Mouse (Mus musculus) brown adipose tissue, adult 24 weeks (tissue): ENCODE data around the gene Col4a2. TPM values are rescaled to one million over a fixed set of nuclear protein-coding genes. Genes with fewer than 3 reads are reported as not detected.
A peak's percentile ranks its signal among the peaks of the same experiment; 100 is the strongest.

ENCODE experiments used
- H3K27ac ChIP-seq: fragments of 200-500 bp; replicated peaks from 2 replicates; pipeline ENCODE4 v1.5.1; 2012; ENCODE audit warnings: low read depth, mild to moderate bottlenecking, low read length
- H3K4me1 ChIP-seq: fragments of 200-500 bp; 2 replicates; pipeline ENCODE4 v1.6.1; 2012; ENCODE audit warnings: low read length, mixed read lengths; ENCODE audit not compliant: control insufficient read depth, insufficient read depth, insufficient read length
- H3K4me3 ChIP-seq: fragments of 200-500 bp; 2 replicates; pipeline ENCODE4 v1.5.1; 2012; ENCODE audit warnings: low read depth, mild to moderate bottlenecking, low read length, moderate library complexity; ENCODE audit not compliant: insufficient read depth
- polyA plus RNA-seq: library from polyadenylated mRNA; stranded (reverse); fragments of >200 nt; gene quantifications from 2 replicates; pipeline ENCODE4 v1.2.4, GENCODE M21; 2012; ENCODE audit not compliant: missing spikeins, insufficient read depth, insufficient read length

The Col4a2 gene
- polyA plus RNA-seq, 1 experiment: 51.1 TPM

DNA sequence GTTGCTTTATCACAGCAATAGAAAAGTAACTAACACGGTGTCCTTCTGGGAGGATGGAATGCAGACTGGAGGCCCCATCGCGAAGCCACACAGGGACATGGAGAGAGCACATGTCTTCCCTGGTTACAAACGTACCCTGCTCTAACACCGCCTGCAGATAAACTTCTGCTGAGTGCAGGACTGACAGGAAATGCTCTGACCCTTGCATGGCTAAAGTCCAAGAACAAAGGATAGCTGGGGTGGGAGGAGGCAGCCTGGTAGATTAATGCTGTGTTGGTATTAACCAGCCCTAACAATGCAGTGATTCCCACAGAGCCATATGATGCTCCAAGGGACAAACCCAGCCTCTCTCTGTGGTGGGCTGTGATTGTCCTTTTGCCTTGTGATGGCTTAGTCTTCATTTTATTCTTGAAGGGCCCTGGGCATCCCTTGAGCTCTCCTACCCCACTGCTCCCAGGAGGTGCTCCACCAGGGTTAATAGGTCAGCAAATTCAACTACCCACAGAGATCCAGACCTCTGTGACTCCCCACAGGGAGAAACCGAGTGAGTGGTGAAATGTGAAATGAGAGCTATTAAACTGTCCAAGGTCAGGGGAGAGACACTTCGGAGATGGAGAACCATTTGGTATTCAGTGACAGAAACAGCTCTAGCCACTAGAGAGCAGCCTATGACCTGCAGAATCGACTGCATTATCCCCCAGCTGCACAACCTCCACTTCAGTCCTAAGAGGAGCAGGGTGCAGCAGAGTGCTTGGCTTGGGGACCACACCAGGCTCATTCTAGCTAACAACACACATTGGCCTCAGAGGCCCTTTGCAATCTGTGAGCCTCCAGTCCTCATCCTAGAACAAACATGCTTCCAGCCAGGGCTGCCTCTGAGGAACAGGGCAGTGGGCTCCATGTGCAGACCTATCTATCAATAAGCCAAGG, 137.8 kb downstream of the Col4a2 start:
- no peaks in the 10 kb centered on the region for H3K4me1 ChIP-seq
- no peak overlapping the region for H3K4me3 ChIP-seq
- no peak overlapping the region for H3K27ac ChIP-seq

GRCm38 (mm10) chr8:11452152-11452551, 139.5 kb downstream of the Col4a2 start:
- Histone ChIP-seq H3K27ac (no peak overlapping the region), H3K4me3 (no peak overlapping the region), H3K4me1 (no peaks in the 10 kb centered on the region)

GRCm38 (mm10) chr8:11452559-11452958, 140.0 kb downstream of the Col4a2 start:
- Histone ChIP-seq H3K27ac (no peak overlapping the region), H3K4me3 (no peak overlapping the region), H3K4me1 (peaks cover 2% of the 10 kb centered on the region)

DNA sequence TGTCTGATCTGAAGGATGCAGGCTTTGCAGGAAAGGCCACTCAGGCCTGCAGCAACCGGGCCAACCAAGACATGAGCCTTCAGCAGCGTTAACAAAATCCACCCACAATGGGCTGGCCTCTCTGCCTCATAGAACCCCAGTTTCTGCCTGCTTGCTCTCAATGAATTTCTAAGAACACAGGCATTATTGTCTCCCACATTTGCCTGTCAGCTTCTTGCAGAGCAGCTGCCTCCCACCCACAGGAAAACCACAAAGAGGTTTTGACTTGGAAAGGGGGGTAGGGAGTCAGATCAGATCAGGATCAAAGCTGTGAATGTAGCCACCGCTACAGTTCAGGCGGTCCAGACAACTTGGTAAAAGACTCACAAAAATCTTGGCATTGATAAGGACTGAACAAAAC, 140.4 kb downstream of the Col4a2 start:
- peaks cover 6% of the 10 kb centered on the region for H3K4me1 ChIP-seq
- no peak overlapping the region for H3K4me3 ChIP-seq
- H3K27ac ChIP-seq: no peak overlapping the region

DNA sequence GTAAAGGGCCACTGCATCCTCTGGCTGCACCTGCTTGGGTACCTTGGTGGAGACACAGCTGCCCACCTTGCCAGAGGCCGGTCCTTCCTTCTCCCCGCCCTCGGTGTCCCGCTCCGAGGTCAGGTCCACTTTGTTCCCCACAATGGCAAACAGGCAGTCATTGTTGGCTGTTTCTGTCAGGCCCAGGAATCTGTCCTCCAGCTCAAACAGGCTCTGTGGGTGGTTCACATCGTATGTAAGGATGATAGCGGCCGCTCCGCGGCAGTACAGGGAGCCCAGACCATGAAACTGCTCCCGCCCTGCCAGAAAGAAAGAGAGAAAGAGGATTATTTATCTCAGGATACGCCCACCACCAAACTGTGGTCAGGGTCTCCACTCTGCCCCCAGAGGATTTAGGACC, 141.6 kb downstream of the Col4a2 start:
- Histone ChIP-seq H3K4me3 (no peak overlapping the region), H3K4me1 (peaks cover 14% of the 10 kb centered on the region), H3K27ac (no peak overlapping the region)

- Histone ChIP-seq H3K4me1 (peaks cover 14% of the 10 kb centered on the region), H3K27ac (peak overlapping the region; percentile 41; the same call in 1 of the 2 replicates), H3K4me3 (no peak overlapping the region)
These were observed 144.7 kb downstream of the Col4a2 start for GRCm38 (mm10) chr8:11457278-11457677.

GRCm38 (mm10) chr8:11457981-11458836, 145.6 kb downstream of the Col4a2 start:
- Histone ChIP-seq H3K4me1 (peaks cover 18% of the 10 kb centered on the region), H3K27ac (peak overlapping the region; percentile 56), H3K4me3 (no peak overlapping the region)

GRCm38 (mm10) chr8:11459016-11459415, 146.4 kb downstream of the Col4a2 start:
- Histone ChIP-seq H3K4me3 (no peak overlapping the region), H3K4me1 (peaks cover 26% of the 10 kb centered on the region), H3K27ac (peak overlapping the region; percentile 56; the same call in 1 of the 2 replicates)

GRCm38 (mm10) chr8:11460934-11461333, 148.3 kb downstream of the Col4a2 start:
- Histone ChIP-seq H3K4me1 (peaks cover 42% of the 10 kb centered on the region), H3K27ac (no peak overlapping the region), H3K4me3 (no peak overlapping the region)

- no peak overlapping the region for H3K4me3 ChIP-seq
- no peak overlapping the region for H3K27ac ChIP-seq
- peaks cover 42% of the 10 kb centered on the region for H3K4me1 ChIP-seq
These were observed 149.2 kb downstream of the Col4a2 start for GRCm38 (mm10) chr8:11461847-11462246.

DNA sequence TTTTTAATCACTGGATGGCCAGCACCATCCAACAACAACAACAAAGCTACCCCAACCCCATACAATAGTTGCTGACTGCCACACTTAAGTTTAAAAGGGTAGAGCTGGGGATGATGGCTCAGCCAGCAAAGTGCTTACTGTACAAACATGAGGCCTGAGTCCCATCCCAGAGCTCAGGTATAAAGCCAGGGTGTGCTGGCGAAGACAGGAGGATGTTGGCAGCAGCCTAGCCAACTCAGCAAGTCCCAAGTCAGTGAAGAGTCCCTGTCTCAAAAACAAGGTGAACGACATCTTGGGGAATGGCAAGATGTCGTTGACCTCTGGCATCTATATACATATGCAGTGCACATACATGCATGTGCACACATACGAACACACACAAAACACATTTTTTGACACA, 150.0 kb downstream of the Col4a2 start:
- Histone ChIP-seq H3K4me1 (peaks cover 39% of the 10 kb centered on the region), H3K4me3 (no peak overlapping the region), H3K27ac (no peak overlapping the region)

DNA sequence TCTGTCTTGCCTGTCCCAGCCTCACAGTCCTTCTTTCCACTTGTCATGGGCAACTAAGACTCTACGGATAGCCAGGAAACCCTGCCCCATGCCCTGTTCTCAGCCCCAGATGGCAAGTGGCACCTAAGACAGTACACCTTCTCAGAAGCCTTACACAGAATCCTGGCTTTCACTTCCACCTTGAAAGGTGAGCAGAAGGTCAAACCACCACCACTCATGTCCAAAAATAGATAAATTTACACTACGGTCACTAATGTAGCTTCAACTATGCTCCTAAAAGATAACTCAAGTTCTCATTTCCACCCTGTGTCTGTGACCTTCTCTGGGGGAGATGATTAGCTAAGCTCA, 150.9 kb downstream of the Col4a2 start:
- H3K4me1 ChIP-seq: peaks cover 33% of the 10 kb centered on the region
- no peak overlapping the region for H3K4me3 ChIP-seq
- H3K27ac ChIP-seq: peak overlapping the region; percentile 84

DNA sequence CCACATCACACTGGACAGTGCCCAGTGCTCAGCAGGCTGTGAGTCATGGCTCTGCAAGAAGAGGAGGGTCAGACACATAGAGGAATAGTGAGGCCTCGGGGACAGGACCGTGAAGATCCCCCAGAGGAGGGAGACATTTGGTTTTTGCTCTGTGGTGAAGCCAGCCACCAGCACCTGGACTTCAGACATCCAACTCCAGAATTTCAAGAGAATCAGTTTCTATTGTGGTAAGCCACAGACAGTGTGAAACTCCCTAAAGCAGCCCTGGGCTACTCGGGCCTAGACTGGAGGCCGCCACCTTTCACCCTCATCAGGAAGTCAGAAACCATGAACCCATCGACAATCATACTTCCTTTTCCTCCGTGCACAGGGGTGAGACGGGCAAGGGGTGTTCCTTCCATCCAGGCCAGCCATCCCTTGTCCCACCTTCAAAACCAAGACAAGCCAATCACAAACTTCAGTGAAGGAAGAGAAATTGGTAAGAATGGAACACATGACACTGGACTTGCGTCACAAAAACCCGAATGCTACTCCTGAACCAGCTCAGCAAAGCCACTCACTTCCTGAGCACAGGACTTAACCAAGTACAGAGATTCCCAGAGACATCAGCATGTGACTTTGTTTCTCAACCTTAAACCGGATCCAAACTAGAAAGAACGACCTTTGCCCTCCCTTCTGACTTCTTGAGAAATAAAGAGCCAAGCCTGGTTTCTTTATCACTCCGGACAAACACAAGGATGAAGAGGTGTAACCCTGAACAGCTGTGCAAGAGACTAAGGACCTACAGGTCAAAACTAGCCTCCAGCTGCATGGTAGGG, 151.5 kb downstream of the Col4a2 start:
- peak overlapping the region; percentile 84 for H3K27ac ChIP-seq
- peaks cover 28% of the 10 kb centered on the region for H3K4me1 ChIP-seq
- H3K4me3 ChIP-seq: no peak overlapping the region

DNA sequence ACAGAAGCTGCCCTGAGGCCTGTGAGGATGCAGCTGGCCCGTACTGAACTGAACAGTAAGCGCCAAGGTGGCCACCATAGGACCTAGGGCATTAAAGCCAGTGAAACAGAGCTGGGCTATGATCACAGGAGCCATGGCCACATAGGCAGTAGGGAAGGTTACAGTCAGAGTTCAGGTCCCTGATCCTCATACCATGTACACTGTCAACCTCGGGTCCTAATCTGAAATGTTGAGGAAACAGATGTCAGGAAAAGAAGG, 152.0 kb downstream of the Col4a2 start:
- no peak overlapping the region for H3K4me3 ChIP-seq
- H3K4me1 ChIP-seq: peaks cover 28% of the 10 kb centered on the region
- peak overlapping the region; percentile 84 for H3K27ac ChIP-seq

DNA sequence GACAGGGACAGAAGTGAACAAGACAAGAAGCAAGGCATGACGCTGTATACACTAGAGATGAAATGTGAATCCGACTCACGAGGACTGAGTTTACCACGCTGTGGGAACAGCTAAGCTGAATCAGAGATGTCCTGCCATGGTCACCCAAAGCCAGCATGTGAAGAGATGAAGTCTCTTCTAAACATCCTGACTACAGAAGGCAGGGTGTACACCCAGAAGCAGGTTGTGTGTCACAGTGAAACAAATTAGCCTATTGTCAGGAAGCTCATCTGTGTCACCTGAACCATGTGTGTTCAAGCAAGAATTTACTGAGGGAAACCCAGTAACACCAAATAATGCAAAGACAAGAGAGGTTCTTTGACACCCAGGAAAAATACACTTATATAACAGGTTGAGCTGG, 153.0 kb downstream of the Col4a2 start:
- Histone ChIP-seq H3K4me1 (peaks cover 28% of the 10 kb centered on the region), H3K27ac (peak overlapping the region; percentile 2; the same call in 1 of the 2 replicates), H3K4me3 (no peak overlapping the region)
